Mouse (Mus musculus) liver, embryonic 14.5 days (tissue): ENCODE results near the gene Pih1d1. TPM values are rescaled to one million over a fixed set of nuclear protein-coding genes. Genes with fewer than 3 reads are reported as not detected.

ENCODE experiments used
- ATAC-seq: fragments of 200-750 bp; cut with Nextera tagmentation; 2 replicates; pipeline ENCODE4 v1.8.0; 2017; ENCODE audit warnings: moderate number of reproducible peaks, mild to moderate bottlenecking, moderate library complexity; ENCODE audit not compliant: insufficient read depth
- DNase-seq, 3 experiments: peaks; one replicate each; pipeline ENCODE4 v3.0.0-alpha.2; 2012 to 2013; ENCODE audit warnings: low read depth in 3 of 3, low spot score in 3 of 3
- H3K27ac ChIP-seq: fragments of 300-500 bp; sonication (generic); 2 replicates; pipeline ENCODE4 v1.5.1; 2014; ENCODE audit warnings: moderate library complexity, mild to moderate bottlenecking, control low read depth, inconsistent platforms
- H3K27me3 ChIP-seq: fragments of 300-500 bp; sonication (generic); 2 replicates; pipeline ENCODE4 v1.6.1; 2014; ENCODE audit warnings: mild to moderate bottlenecking, low read length, moderate library complexity; ENCODE audit not compliant: control insufficient read depth, insufficient read depth
- H3K36me3 ChIP-seq: fragments of 300-500 bp; sonication (generic); replicated peaks from 2 replicates; pipeline ENCODE4 v1.6.1; 2014; ENCODE audit warnings: low read depth; ENCODE audit not compliant: control insufficient read depth, insufficient read depth
- H3K4me1 ChIP-seq, 2 experiments: fragments of 200-500 bp in 1 of 2; fragments of 300-500 bp in 1 of 2; sonication (generic) in 1 of 2; replicated peaks; 2 replicates each; pipeline ENCODE4 v1.6.1; 2012 to 2014; ENCODE audit warnings: antibody characterized with exemption in 1 of 2, inconsistent platforms in 1 of 2, low read length in 1 of 2; ENCODE audit not compliant: control insufficient read depth in 2 of 2, insufficient read depth in 2 of 2
- H3K4me2 ChIP-seq: fragments of 300-500 bp; sonication (generic); 2 replicates; pipeline ENCODE4 v1.6.1; 2014; ENCODE audit warnings: low read depth, mild to moderate bottlenecking, control low read depth, moderate library complexity
- H3K4me3 ChIP-seq, 2 experiments: fragments of 200-500 bp in 1 of 2; fragments of 300-500 bp in 1 of 2; sonication (generic) in 1 of 2; 2 replicates each; pipeline ENCODE4 v1.5.1; 2012 to 2014; ENCODE audit warnings: low read depth in 2 of 2, low read length in 2 of 2, mild to moderate bottlenecking in 2 of 2, control low read depth in 1 of 2, inconsistent platforms in 1 of 2, moderate library complexity in 1 of 2; ENCODE audit not compliant: insufficient read depth in 1 of 2
- H3K9ac ChIP-seq: fragments of 300-500 bp; sonication (generic); replicated peaks from 2 replicates; pipeline ENCODE4 v1.6.1; 2014; ENCODE audit warnings: mild to moderate bottlenecking, control low read depth, moderate library complexity
- H3K9me3 ChIP-seq: fragments of 300-500 bp; sonication (generic); 2 replicates; pipeline ENCODE4 v1.6.1; 2016; ENCODE audit warnings: low read length, mixed read lengths; ENCODE audit not compliant: control insufficient read depth
- CTCF ChIP-seq: IDR thresholded peaks from 2 replicates; pipeline ENCODE4 v1.5.1; 2016; ENCODE audit warnings: antibody characterized with exemption, low read depth, control low read depth
- EP300 ChIP-seq: IDR thresholded peaks from 2 replicates; pipeline ENCODE4 v1.6.1; 2016; ENCODE audit warnings: antibody characterized with exemption, low read depth
- WGBS: fragments of 180-500 bp; shearing (Covaris S2); extraction: QIAGEN DNeasy Blood & Tissue Kit; methylation state at CpG from one replicate; pipeline ENCODE4 v1.1.7; 2014; ENCODE audit not compliant: insufficient replicate concordance; 5-methylcytosine and 5-hydroxymethylcytosine counted together
- polyA plus RNA-seq, 2 experiments: library from polyadenylated mRNA; depleted of rRNA in 1 of 2; stranded (reverse) in 1 of 2; unstranded in 1 of 2; fragments of >200 nt; fragmentation: Nextera tagmentation in 1 of 2; extraction: Ambion mirVana in 1 of 2; gene quantifications; 2 replicates each; pipeline versions ENCODE4 v1.2.1 to v1.2.3; 2012 to 2014

The Pih1d1 gene
- polyA plus RNA-seq, 2 experiments, result 38.3 to 45.8 TPM

- Histone ChIP-seq H3K4me1 (no peaks in the 10 kb centered on the region), H3K9me3 (no peaks in the 10 kb centered on the region), H3K9ac (no peak overlapping the region), H3K27ac (no peak overlapping the region), H3K27me3 (no peaks in the 10 kb centered on the region; the same call in none of the 2 replicates), H3K36me3 (no peaks in the 10 kb centered on the region), H3K4me3 (no peak overlapping the region), H3K4me2 (no peak overlapping the region)
- WGBS, result 24% methylated on average over 8 of the region's 8 CpGs
- no peak for DNase-seq
- no peak for TF ChIP-seq CTCF
- no peak for ATAC-seq
Observed at GRCm38 (mm10) chr7:45191803-45192363, 37.8 kb downstream of the Pih1d1 start.

- TF ChIP-seq EP300 (no peak), CTCF (no peak)
- DNase-seq, result no peak
- Histone ChIP-seq H3K4me3 (no peak overlapping the region), H3K27me3 (no peaks in the 10 kb centered on the region; the same call in none of the 2 replicates), H3K4me1 (no peaks in the 10 kb centered on the region), H3K9me3 (no peaks in the 10 kb centered on the region), H3K4me2 (no peak overlapping the region), H3K27ac (no peak overlapping the region), H3K9ac (no peak overlapping the region), H3K36me3 (no peaks in the 10 kb centered on the region)
- WGBS, result 61% methylated on average over 7 of the region's 7 CpGs
- no peak for ATAC-seq
Observed at GRCm38 (mm10) chr7:45192585-45193310, 38.6 kb downstream of the Pih1d1 start.

GRCm38 (mm10) chr7:45193406-45193805 is 39.3 kb downstream of the Pih1d1 start:
- Histone ChIP-seq H3K4me2 (no peak overlapping the region), H3K27ac (no peak overlapping the region), H3K36me3 (no peaks in the 10 kb centered on the region), H3K4me1 (no peaks in the 10 kb centered on the region), H3K4me3 (no peak overlapping the region), H3K9me3 (no peaks in the 10 kb centered on the region), H3K27me3 (no peaks in the 10 kb centered on the region; the same call in none of the 2 replicates), H3K9ac (no peak overlapping the region)
- 52% methylated on average over 5 of the region's 5 CpGs for WGBS
- no peak for DNase-seq
- no peak for ATAC-seq
- TF ChIP-seq CTCF, result no peak
- no peak for TF ChIP-seq EP300

- Histone ChIP-seq H3K9me3 (no peaks in the 10 kb centered on the region), H3K4me3 (no peak overlapping the region), H3K4me2 (no peak overlapping the region), H3K9ac (no peak overlapping the region), H3K27me3 (no peaks in the 10 kb centered on the region; the same call in none of the 2 replicates), H3K4me1 (no peaks in the 10 kb centered on the region), H3K27ac (no peak overlapping the region), H3K36me3 (no peaks in the 10 kb centered on the region)
- ATAC-seq (no peak), DNase-seq (no peak)
- no peak for TF ChIP-seq EP300
- no peak for TF ChIP-seq CTCF
- WGBS, result 55% methylated on average over 17 of the region's 17 CpGs
Observed at GRCm38 (mm10) chr7:45193871-45194785, 40.0 kb downstream of the Pih1d1 start.
